Mouse (Mus musculus) liver, adult 2 months (tissue): ENCODE data around the gene Dmtf1. TPM values are rescaled to one million over a fixed set of nuclear protein-coding genes. Genes with fewer than 3 reads are reported as not detected.
"Not testable (repeated sequence)": the region's sequence is repeated elsewhere in the genome, so short reads cannot be mapped to it uniquely, and the experiment has no call there.

Experiments
- DNase-seq: peaks from one replicate; pipeline ENCODE4 v3.0.0-alpha.2; 2011; ENCODE audit warnings: low read depth, low spot score; ENCODE audit errors: extremely low read depth
- H3K27ac ChIP-seq: fragments of 200-500 bp; replicated peaks from 2 replicates; pipeline ENCODE4 v1.5.1; 2012; ENCODE audit warnings: low read depth, mild to moderate bottlenecking, control low read depth, inconsistent platforms, low read length; ENCODE audit not compliant: insufficient read depth
- H3K27me3 ChIP-seq: fragments of 200-500 bp; 2 replicates; pipeline ENCODE4 v1.6.1; 2012; ENCODE audit warnings: mild to moderate bottlenecking, moderate library complexity, low read length, inconsistent platforms; ENCODE audit not compliant: control insufficient read depth, insufficient read depth
- H3K36me3 ChIP-seq: fragments of 200-500 bp; 2 replicates; pipeline ENCODE4 v1.6.1; 2012; ENCODE audit warnings: low read length, inconsistent platforms; ENCODE audit not compliant: control insufficient read depth, insufficient read depth
- H3K4me1 ChIP-seq: fragments of 200-500 bp; 2 replicates; pipeline ENCODE4 v1.6.1; 2011; ENCODE audit warnings: low read length; ENCODE audit not compliant: control insufficient read depth, insufficient read depth
- H3K4me3 ChIP-seq: fragments of 200-500 bp; 2 replicates; pipeline ENCODE4 v1.5.1; 2011; ENCODE audit warnings: low read depth, mild to moderate bottlenecking, control low read depth, low read length, moderate library complexity; ENCODE audit not compliant: insufficient read depth
- H3K79me2 ChIP-seq: fragments of 200-500 bp; 2 replicates; pipeline ENCODE4 v1.6.1; 2012; ENCODE audit warnings: inconsistent platforms, mild to moderate bottlenecking, low read length, moderate library complexity; ENCODE audit not compliant: control insufficient read depth, insufficient read depth
- H3K9ac ChIP-seq: fragments of 200-500 bp; 2 replicates; pipeline ENCODE4 v1.6.1; 2012; ENCODE audit warnings: low read depth, mild to moderate bottlenecking, control low read depth, inconsistent platforms, low read length
- CTCF ChIP-seq: fragments of 200-500 bp; IDR thresholded peaks from 2 replicates; pipeline ENCODE4 v1.5.1; 2011; ENCODE audit warnings: low read depth, low read length, control low read depth
- POLR2A ChIP-seq: fragments of 200-500 bp; IDR thresholded peaks from 2 replicates; pipeline ENCODE4 v1.6.1; 2011; ENCODE audit warnings: low read length, control low read depth; ENCODE audit not compliant: insufficient read depth; ENCODE audit errors: extremely low read depth
- WGBS: fragments of 180-500 bp; shearing (Covaris S2); methylation state at CpG from one replicate; pipeline ENCODE4 v1.1.7; 2018; 5-methylcytosine and 5-hydroxymethylcytosine counted together
- polyA plus RNA-seq: library from polyadenylated mRNA; depleted of rRNA; stranded (reverse); fragments of >200 nt; gene quantifications from 2 replicates; pipeline ENCODE4 v1.2.3, GENCODE M21; 2012; rRNA removed
- total RNA-seq: library from RNA; depleted of rRNA; stranded (reverse); fragments of >200 nt; gene quantifications from 2 replicates; pipeline ENCODE4 v1.2.3, GENCODE M21; 2014; rRNA removed

The Dmtf1 gene
- total RNA-seq (15.9 and 17.8 TPM in 2 replicates), polyA plus RNA-seq (4.7 and 5.8 TPM in 2 replicates)

DNA sequence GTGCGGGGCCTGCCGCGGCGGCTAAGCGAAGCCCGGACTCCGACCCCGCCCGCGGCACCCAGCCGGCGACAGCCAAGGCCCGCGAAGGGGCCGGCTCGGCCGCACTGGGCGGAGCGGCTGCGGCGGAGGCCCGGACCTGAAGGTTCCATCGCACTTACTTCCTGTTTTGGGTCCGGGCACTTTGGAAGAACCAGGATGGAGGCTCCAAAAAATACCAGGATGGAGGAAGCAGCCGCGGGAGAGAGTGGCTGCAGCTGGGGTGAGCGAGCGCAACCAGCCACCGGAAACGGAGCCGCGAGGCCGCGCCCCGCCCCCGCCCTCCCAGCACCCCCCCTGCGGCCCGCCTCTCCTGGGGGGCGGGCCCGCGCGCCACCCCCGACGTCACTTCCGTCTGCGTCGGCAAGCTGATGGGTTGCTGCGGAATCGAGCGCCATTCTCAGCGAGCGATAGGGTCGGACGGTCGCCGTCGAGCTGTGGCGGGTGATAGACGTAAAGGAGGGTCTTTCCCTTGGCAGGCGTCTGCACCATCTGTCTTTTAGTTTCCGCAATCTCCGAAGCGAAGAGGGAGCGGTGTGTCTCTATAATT, at the start of gene Dmtf1:
TSS of gene Dmtf1 (minus strand) at position 321 of the 586 bp plus-strand sequence.
- Histone ChIP-seq H3K9ac (peak within 1 kb of the TSS; percentile 98), H3K36me3 (no peaks in the 10 kb centered on the region), H3K27me3 (no peaks in the 10 kb centered on the region), H3K4me1 (peaks cover 9% of the 10 kb centered on the region; the same call in 1 of the 2 replicates), H3K79me2 (no peaks in the 10 kb centered on the region; the same call in 1 of the 2 replicates), H3K4me3 (peak within 1 kb of the TSS; percentile 99), H3K27ac (peak within 1 kb of the TSS; percentile 88)
- peak; percentile 85 for DNase-seq
- under 1% methylated on average over 59 of the region's 64 CpGs for WGBS
- no peak for TF ChIP-seq CTCF
- peak; percentile 96 for TF ChIP-seq POLR2A

DNA sequence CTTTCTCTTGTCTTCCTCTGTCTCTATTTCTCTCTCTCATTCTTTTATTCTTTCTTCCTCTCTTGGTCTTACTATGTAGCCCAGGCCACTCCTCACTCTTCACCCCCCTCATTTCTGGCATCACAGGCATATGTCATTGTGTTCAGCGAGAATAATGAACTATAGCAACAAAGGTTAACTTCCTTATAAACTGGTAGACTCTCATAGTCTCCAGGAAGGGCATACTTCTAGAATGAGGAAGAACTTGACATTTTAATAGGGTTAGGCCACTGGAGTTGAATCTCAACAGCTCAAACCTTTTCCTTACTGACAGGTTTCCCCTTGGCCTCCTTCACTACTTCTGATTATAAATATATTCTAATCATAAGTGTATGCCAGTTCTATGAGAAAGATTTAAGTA, 24.9 kb upstream of the Dmtf1 start:
- no peak for DNase-seq
- no peaks in the 10 kb centered on the region; the same call in 1 of the 2 replicates for H3K4me1 ChIP-seq
- no peaks in the 10 kb centered on the region for H3K79me2 ChIP-seq
- 80% methylated on average over 1 of the region's 1 CpGs for WGBS
- H3K9ac ChIP-seq = no peak overlapping the region
- no peak overlapping the region for H3K27ac ChIP-seq
- no peaks in the 10 kb centered on the region for H3K36me3 ChIP-seq
- H3K4me3 ChIP-seq = no peak overlapping the region
- TF ChIP-seq CTCF = no peak
- no peak for TF ChIP-seq POLR2A
- no peaks in the 10 kb centered on the region for H3K27me3 ChIP-seq

DNA sequence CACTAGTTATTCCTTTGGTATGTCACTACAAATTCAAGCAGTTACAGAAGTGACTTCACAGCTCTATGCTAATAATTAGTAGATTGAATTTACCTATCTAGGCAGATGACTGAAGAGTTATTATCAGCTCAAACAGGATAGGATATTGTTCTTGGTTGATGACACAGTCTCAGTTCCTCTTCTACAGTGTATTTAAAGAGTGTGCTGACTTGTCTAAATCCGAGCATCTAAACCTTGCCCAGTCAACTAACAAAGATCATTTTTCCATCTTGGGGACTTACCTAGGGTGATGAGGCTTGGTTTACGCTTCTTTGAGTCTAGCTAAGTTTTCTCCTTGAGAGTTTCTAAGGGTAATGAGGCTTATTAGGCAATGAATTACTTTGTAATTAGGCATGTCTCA, 11.7 kb upstream of the Dmtf1 start:
- Histone ChIP-seq H3K36me3 (no peaks in the 10 kb centered on the region), H3K4me3 (no peak overlapping the region), H3K9ac (no peak overlapping the region), H3K27me3 (no peaks in the 10 kb centered on the region), H3K79me2 (no peaks in the 10 kb centered on the region), H3K4me1 (no peaks in the 10 kb centered on the region), H3K27ac (no peak overlapping the region)
- TF ChIP-seq POLR2A = no peak
- TF ChIP-seq CTCF = no peak
- 75% methylated on average over 2 of the region's 2 CpGs for WGBS
- DNase-seq = no peak

DNA sequence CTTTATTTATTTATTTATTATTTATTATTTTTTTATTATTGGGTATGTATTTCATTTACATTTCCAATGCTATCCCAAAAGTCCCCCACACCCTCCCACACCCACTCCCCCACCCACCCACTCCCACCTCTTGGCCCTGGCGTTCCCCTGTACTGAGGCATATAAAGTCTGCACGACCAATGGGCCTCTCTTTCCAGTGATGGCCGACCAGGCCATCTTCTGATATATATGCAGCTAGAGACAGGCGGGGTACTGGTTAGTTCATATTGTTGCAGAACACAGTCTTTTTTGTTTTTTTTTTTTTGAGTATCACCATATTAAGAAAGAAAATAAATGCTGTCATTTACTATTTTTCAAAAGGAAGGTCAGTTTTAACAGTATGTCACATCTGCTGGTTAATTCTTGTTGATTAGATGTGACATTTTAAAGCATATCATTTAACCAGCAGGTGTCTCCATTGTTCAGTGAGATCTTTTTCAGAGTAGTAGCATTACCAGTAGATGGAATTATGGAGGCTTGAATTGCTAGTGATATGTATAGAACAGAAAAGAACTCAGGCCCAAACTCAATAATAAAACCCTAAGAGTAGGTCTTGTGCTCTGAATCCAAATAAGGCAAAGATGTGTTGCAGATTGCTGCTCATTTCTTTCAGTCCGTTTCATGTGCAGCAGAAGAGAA, 7.9 kb upstream of the Dmtf1 start:
- TF ChIP-seq CTCF = 0 out of 2 replicates have a peak, but pooled peaks have one; percentile 31
- not testable (repeated sequence) for H3K4me1 ChIP-seq, H3K9ac ChIP-seq, H3K27me3 ChIP-seq, DNase-seq, H3K4me3 ChIP-seq, H3K36me3 ChIP-seq, H3K79me2 ChIP-seq, H3K27ac ChIP-seq
- 92% methylated on average over 5 of the region's 5 CpGs for WGBS

DNA sequence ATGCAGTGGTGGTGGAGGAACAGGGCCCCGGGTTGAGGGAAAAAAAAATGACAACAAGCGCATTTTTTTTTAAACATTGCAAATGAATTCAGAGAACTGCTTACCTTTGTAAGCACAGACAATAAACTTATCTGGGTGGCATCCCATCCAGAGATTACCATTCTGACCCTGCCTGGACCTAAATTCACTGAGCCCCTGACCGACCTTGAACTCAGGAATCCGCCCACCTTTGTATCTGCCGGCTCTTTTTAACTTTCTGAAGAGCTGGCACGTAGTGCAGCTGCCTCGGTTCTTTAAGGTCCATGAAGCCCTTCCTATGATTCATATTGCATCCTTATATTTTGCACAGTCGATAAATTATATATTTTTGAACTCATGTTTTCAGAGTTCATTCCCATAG, 4.8 kb upstream of the Dmtf1 start:
- TF ChIP-seq CTCF = no peak
- no peak for TF ChIP-seq POLR2A
- Histone ChIP-seq H3K27ac (no peak overlapping the region), H3K4me3 (no peak overlapping the region), H3K36me3 (no peaks in the 10 kb centered on the region), H3K79me2 (no peaks in the 10 kb centered on the region), H3K27me3 (no peaks in the 10 kb centered on the region), H3K9ac (no peak overlapping the region), H3K4me1 (peaks cover 7% of the 10 kb centered on the region; the same call in 1 of the 2 replicates)
- peak; percentile 60 for DNase-seq
- 30% methylated on average over 8 of the region's 8 CpGs for WGBS

DNA sequence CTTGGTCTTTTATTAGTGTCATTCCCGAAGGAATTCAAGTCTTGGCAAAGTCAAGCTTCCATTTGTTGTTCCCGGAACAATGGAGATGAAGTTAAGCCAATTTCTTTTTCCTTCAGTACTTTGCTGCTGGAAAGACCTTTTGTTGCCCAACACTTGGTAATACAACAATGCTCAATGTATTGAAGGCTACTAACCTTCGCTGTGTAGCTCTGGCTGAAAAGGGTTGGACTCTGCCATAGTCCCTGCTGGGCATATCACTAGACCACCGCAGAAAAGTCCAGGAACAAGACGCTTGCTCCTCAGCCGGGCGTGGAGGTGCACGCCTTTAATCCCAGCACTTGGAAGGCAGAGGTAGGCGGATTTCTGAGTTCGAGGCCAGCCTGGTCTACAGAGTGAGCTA, 3.6 kb upstream of the Dmtf1 start:
- not testable (repeated sequence) for H3K27ac ChIP-seq, DNase-seq, H3K79me2 ChIP-seq, H3K27me3 ChIP-seq, H3K4me3 ChIP-seq, H3K9ac ChIP-seq, H3K36me3 ChIP-seq, H3K4me1 ChIP-seq
- 94% methylated on average over 10 of the region's 10 CpGs for whole genome bisulfite sequencing
